Mouse (Mus musculus) forebrain, embryonic 11.5 days (tissue): ENCODE data around the gene Mesp2. TPM values are rescaled to one million over a fixed set of nuclear protein-coding genes. Genes with fewer than 3 reads are reported as not detected.

Experiments used
- ATAC-seq: fragments of 200-750 bp; cut with Nextera tagmentation; replicated peaks from 2 replicates; pipeline ENCODE4 v1.8.0; 2017; ENCODE audit warnings: moderate TSS enrichment; ENCODE audit not compliant: low FRiP score
- DNase-seq: peaks from one replicate; pipeline ENCODE4 v3.0.0-alpha.2; 2017; ENCODE audit warnings: low spot score
- H3K27ac ChIP-seq: fragments of 300-500 bp; sonication (generic); 2 replicates; pipeline ENCODE4 v1.5.1; 2014; ENCODE audit warnings: low read depth, low read length
- H3K27me3 ChIP-seq: fragments of 300-500 bp; sonication (generic); 2 replicates; pipeline ENCODE4 v1.6.1; 2014; ENCODE audit warnings: mild to moderate bottlenecking, low read length, mixed read lengths; ENCODE audit not compliant: control insufficient read depth, insufficient read depth
- H3K36me3 ChIP-seq: fragments of 300-500 bp; sonication (generic); 2 replicates; pipeline ENCODE4 v1.6.1; 2014; ENCODE audit warnings: mild to moderate bottlenecking, low read length, moderate library complexity, mixed read lengths; ENCODE audit not compliant: control insufficient read depth, insufficient read depth
- H3K4me1 ChIP-seq: fragments of 300-500 bp; sonication (generic); replicated peaks from 2 replicates; pipeline ENCODE4 v1.6.1; 2014; ENCODE audit warnings: low read length, mixed read lengths; ENCODE audit not compliant: control insufficient read depth, insufficient read depth
- H3K4me2 ChIP-seq: fragments of 300-500 bp; sonication (generic); 2 replicates; pipeline ENCODE4 v1.6.1; 2014; ENCODE audit warnings: low read depth, mild to moderate bottlenecking, low read length, moderate library complexity, mixed read lengths; ENCODE audit not compliant: severe bottlenecking
- H3K4me3 ChIP-seq: fragments of 300-500 bp; sonication (generic); 2 replicates; pipeline ENCODE4 v1.5.1; 2014; ENCODE audit warnings: low read depth, low read length
- H3K9ac ChIP-seq: fragments of 300-500 bp; sonication (generic); 2 replicates; pipeline ENCODE4 v1.6.1; 2014; ENCODE audit warnings: low read length
- H3K9me3 ChIP-seq: fragments of 300-500 bp; sonication (generic); 2 replicates; pipeline ENCODE4 v1.6.1; 2016; ENCODE audit warnings: low read length, mixed read lengths; ENCODE audit not compliant: control insufficient read depth
- WGBS: fragments of 180-500 bp; shearing (Covaris S2); extraction: QIAGEN DNeasy Blood & Tissue Kit; methylation state at CpG from one replicate; pipeline ENCODE4 v1.1.7; 2014; 5-methylcytosine and 5-hydroxymethylcytosine counted together
- polyA plus RNA-seq: library from polyadenylated mRNA; unstranded; fragments of >200 nt; fragmentation: Nextera tagmentation; extraction: Ambion mirVana; gene quantifications from 2 replicates; pipeline ENCODE4 v1.2.1, GENCODE M21; 2014

Gene Mesp2
- polyA plus RNA-seq, 1 experiment from 2014 or later = 0.37 TPM

DNA sequence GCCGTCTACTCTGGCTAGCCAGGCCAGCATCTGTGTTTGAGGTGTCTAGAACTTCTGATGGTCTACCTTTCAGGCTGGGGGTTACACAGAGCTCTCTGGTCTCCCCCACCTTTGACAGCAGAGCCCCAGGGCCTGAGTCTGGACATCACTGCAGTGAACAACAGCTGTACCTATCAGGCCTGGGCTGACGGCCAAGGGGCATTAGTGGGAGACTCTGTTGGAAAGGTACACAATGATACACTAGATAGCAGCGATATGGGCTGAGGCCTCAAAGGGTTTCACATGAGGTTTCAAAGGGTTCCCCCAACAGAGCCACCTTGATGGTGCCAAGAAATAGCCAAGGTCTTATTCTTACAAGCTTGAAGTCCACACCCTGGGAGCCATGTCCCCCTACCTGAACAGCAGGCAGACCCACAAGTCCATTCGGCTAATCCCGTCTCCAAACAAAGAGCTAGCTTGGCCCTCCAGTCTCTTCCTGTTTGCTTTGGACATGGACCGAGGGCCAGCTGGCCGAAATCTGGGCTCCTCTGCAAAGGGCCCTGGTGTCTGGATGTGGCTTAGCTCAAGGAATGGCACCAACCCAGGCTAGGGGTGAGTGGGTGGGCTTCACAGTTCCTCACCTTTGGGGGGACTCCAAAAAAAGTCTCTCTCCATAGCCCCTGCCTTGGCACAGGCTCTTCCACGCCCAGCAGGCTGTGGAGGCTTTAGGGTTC is 33.7 kb downstream of the Mesp2 start:
- 80% methylated on average over 8 of the region's 8 CpGs for WGBS
- DNase-seq (no peak), ATAC-seq (no peak)
- H3K4me3 ChIP-seq = no peak overlapping the region
- no peak overlapping the region for H3K27ac ChIP-seq
- peaks cover 4% of the 10 kb centered on the region; the same call in 1 of the 2 replicates for H3K4me1 ChIP-seq
- H3K36me3 ChIP-seq = no peaks in the 10 kb centered on the region
- no peak overlapping the region for H3K4me2 ChIP-seq
- H3K9ac ChIP-seq = no peak overlapping the region
- H3K27me3 ChIP-seq = peaks cover 2% of the 10 kb centered on the region; the same call in 1 of the 2 replicates
- no peaks in the 10 kb centered on the region for H3K9me3 ChIP-seq

DNA sequence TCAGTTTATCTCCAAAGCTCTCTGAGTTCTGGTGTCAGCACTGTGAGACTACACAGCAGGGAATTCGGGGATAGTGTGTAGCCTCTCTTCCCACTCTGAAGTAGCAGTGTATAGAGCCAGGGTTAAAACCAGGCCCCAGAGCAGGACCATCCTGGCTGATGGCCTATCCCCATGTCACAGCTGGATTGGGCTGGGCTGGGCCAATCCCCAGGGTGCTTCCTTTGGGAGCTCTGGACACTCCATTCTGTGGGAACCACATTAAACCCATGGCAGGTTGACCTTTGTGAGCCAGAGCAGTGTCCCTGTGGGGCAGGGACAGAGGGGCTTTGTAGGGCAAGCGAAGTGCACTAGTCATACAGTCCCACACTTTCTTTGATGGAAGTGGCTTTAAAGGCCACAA is 35.8 kb downstream of the Mesp2 start:
- 70% methylated on average over 2 of the region's 2 CpGs for WGBS

DNA sequence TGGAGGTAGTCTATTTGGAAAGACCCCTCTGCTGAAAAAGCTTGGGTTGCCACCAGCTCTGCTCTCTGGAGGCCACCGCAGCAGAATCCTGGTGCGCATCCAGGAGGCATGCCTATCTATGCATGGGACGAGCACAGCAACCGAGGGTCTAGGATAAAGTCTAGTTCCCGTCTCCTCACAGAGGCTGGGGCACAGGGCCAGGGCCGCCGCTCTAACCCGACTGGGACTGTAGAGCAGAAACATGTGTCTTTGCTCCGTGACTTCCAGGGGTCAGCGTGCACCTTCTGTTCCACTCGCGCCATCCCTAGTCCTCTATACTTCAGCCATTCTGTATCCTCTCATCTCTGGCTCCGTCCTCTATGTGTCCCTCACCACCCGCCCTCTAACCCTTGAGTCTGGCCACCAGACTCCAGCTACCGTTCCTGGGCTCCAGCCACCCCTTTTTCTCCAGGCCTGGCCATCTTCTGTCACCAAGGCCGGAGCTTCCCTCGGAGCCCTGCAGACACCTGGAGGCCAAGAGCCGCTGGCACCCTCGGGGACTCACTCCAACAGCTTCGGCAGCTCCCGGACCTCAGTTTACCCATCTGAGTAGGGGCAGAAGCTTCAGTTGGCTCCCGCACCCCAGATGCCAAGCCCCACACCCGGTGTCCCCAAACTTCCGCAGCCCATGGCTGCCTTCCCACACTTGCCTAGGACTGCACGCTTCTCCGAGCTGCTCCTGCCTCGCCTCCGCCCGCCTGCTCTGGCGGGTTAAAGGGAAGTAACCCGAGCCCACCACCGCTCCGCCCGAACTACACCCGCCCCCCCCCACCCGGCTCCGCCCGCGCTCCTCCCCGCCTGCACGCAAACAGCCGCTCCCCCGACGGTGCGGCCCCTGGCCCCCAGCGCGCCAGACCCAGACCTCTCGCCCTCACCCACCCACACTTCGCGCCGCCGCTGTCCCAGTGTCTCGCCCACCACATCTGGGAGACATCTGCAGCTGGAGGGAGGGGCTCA is 37.2 kb downstream of the Mesp2 start:
- Histone ChIP-seq H3K4me3 (peak overlapping the region; percentile 31), H3K9ac (peak overlapping the region; percentile 49), H3K27ac (no peak overlapping the region), H3K4me1 (peaks cover 4% of the 10 kb centered on the region; the same call in 1 of the 2 replicates), H3K27me3 (peaks cover 2% of the 10 kb centered on the region; the same call in 1 of the 2 replicates), H3K36me3 (no peaks in the 10 kb centered on the region), H3K9me3 (no peaks in the 10 kb centered on the region), H3K4me2 (peak overlapping the region; percentile 60)
- WGBS = 11% methylated on average over 53 of the region's 53 CpGs
- no peak; the same call in 1 of the 2 replicates for ATAC-seq
- DNase-seq = peak; percentile 85

More for the DNA sequence above, 35.8 kb downstream of the Mesp2 start:
- peaks cover 2% of the 10 kb centered on the region; the same call in 1 of the 2 replicates for H3K27me3 ChIP-seq
- ATAC-seq = no peak
- H3K4me3 ChIP-seq = no peak overlapping the region
- no peak overlapping the region for H3K9ac ChIP-seq
- no peaks in the 10 kb centered on the region for H3K36me3 ChIP-seq
- peaks cover 4% of the 10 kb centered on the region; the same call in 1 of the 2 replicates for H3K4me1 ChIP-seq
- no peak for DNase-seq
- no peaks in the 10 kb centered on the region for H3K9me3 ChIP-seq
- H3K27ac ChIP-seq = no peak overlapping the region
- no peak overlapping the region for H3K4me2 ChIP-seq

DNA sequence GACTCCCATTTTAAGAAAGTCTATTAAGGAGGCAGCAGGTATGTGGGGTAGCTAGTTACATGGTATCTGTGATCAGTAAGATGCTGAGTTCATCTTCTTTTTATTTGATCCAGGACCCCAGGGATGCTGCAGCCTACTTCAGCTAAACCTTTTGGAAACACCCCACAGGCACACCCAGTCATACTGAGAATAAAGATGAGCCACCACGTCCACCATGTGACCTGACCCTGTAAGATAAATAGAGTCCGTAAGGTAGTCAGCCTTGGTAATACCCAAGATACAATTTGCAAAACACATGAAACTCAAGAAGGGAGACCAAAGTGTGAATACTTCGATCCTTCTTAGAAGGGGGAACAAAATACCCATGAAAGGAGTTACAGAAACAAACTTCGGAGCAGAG is 45.8 kb downstream of the Mesp2 start:
- no peak overlapping the region for H3K27ac ChIP-seq
- H3K36me3 ChIP-seq = no peaks in the 10 kb centered on the region
- DNase-seq (no peak), ATAC-seq (no peak)
- no peaks in the 10 kb centered on the region for H3K4me1 ChIP-seq
- no peak overlapping the region for H3K4me2 ChIP-seq
- 78% methylated on average over 4 of the region's 4 CpGs for WGBS
- no peaks in the 10 kb centered on the region for H3K9me3 ChIP-seq
- H3K4me3 ChIP-seq = no peak overlapping the region
- no peak overlapping the region for H3K9ac ChIP-seq
- H3K27me3 ChIP-seq = no peaks in the 10 kb centered on the region

DNA sequence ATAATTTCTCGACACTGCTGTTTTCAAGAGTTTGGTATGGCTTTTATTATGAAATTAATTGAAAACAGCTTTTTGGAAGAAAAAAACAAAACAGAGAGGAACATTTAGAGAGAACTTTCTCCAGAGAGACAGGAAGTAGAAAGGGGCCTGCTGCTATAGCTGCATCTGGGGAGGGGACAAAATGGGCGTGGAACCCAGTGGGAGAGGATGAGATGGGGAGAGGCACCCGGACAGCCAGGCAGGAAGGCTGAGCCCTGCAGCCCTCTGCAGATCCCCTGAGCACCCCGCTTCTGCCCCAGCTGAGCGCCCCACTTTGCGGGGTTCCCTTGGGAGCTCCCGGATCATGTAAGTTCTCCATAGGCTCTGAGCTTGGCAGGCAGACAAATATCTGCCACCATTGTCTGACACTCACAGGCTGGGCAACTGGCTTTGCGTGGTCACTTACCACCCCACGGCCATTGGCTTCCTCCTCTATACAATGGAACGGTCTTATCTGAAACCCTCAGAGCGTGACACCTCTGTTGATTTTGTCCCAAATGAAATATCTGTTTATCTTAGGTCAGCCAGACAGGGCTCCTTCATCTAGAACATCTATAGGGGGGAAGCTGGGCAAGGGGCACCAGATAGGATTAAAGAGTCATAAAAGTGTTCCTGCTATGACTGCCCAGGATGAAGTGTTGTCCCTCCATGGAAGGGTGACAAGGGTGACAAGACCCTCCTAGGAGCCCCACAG is 47.8 kb downstream of the Mesp2 start:
- no peaks in the 10 kb centered on the region for H3K9me3 ChIP-seq
- H3K4me3 ChIP-seq = no peak overlapping the region
- no peaks in the 10 kb centered on the region for H3K27me3 ChIP-seq
- no peak overlapping the region for H3K4me2 ChIP-seq
- ATAC-seq (no peak), DNase-seq (no peak)
- H3K36me3 ChIP-seq = no peaks in the 10 kb centered on the region
- WGBS = 69% methylated on average over 11 of the region's 11 CpGs
- H3K9ac ChIP-seq = no peak overlapping the region
- no peak overlapping the region for H3K27ac ChIP-seq
- no peaks in the 10 kb centered on the region for H3K4me1 ChIP-seq

DNA sequence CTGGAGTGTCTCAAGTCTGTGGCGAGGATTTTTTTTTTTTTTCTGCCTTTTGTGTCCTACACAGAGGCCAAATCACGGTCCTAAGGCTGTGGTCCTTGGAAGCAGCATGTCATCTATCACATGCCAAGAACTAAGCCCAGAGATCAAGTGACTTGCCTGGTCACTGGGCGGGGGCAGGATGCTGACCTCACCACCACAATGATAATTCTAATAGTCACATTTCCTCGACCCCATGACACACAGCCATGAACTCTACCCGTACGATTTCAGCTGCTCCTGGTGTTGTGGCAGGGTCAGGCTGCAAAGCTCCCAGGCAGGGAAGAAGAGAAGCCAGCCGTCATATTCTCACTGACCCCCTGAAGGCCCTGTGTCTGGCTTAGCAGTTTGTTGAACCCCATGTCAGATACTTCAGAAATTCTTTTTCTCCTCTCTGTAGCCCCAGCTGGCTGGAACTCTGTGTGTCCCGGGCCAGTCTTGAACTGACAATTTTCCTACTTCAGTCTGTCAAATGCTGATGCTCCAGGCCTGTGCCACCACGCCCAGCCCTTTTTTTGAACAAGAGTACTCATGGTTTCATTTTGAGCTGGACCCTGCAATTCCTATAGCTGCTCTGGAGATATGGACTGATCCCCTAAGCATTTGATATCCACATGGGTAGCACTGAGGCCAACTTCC is 48.6 kb downstream of the Mesp2 start:
- ATAC-seq (no peak), DNase-seq (no peak)
- WGBS = 77% methylated on average over 9 of the region's 9 CpGs
- H3K4me2 ChIP-seq = no peak overlapping the region
- no peaks in the 10 kb centered on the region for H3K27me3 ChIP-seq
- H3K36me3 ChIP-seq = no peaks in the 10 kb centered on the region
- H3K27ac ChIP-seq = no peak overlapping the region
- H3K9ac ChIP-seq = no peak overlapping the region
- no peak overlapping the region for H3K4me3 ChIP-seq
- no peaks in the 10 kb centered on the region for H3K4me1 ChIP-seq
- H3K9me3 ChIP-seq = no peaks in the 10 kb centered on the region

DNA sequence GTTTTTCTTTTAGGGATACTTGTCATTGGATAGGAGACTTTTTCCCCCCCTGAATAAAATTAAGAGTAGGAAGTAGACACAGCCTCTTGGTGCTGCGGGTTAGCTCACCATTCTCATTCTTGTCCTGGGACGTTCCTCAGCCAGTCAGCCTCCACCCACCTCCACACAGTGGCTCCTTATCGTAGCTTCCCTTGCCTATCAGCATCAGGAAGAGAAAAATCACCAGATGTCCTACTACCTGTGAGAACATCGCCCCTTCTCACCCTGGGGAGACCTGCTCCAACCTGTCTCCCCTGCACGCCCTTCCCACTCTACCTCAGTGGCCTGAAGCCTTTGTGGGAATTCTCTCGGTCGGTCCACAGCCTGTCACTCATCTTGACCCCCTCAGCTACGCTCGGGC is 50.3 kb downstream of the Mesp2 start, which contains the start of gene Anpep:
Anpep (minus strand) TSS at position 249 of the 400 bp plus-strand sequence.
- H3K27me3 ChIP-seq = no peaks in the 10 kb centered on the region
- H3K4me1 ChIP-seq = no peaks in the 10 kb centered on the region
- no peak for DNase-seq
- H3K4me3 ChIP-seq = no peak within 1 kb of the TSS
- no peak for ATAC-seq
- H3K4me2 ChIP-seq = no peak within 1 kb of the TSS
- H3K9ac ChIP-seq = no peak within 1 kb of the TSS
- no peaks in the 10 kb centered on the region for H3K36me3 ChIP-seq
- WGBS = 85% methylated on average over 9 of the region's 9 CpGs
- no peaks in the 10 kb centered on the region for H3K9me3 ChIP-seq
- H3K27ac ChIP-seq = no peak within 1 kb of the TSS; the same call in 1 of the 2 replicates

DNA sequence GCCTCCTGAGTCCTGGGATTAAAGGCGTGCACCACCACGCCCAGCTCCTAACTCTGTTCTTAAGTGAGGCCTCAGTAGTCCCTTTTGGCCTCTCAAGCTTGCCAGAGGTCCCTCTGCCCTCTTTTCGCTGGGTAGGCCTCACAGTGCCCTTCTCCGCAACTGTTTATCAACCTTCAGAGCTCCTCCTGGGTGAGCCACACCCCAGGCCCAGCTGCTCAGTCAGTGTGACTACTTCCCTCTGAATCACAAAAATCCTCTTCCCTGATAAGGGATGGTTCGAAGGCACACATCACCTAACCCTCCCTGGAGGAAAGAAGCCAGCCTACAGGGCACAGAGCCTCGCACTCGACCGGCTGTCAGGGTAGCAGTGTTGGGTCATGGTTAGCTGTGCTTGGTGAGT is 51.3 kb downstream of the Mesp2 start:
- ATAC-seq (no peak), DNase-seq (no peak)
- Histone ChIP-seq H3K9me3 (no peaks in the 10 kb centered on the region), H3K4me3 (no peak overlapping the region), H3K27ac (no peak overlapping the region), H3K27me3 (no peaks in the 10 kb centered on the region), H3K9ac (no peak overlapping the region), H3K4me1 (no peaks in the 10 kb centered on the region), H3K36me3 (no peaks in the 10 kb centered on the region), H3K4me2 (no peak overlapping the region)
- WGBS = 93% methylated on average over 8 of the region's 8 CpGs
